Mouse (Mus musculus) liver, adult 2 months (tissue): ENCODE data around the gene Styxl1.

Experiments used
- CTCF ChIP-seq: fragments of 200-500 bp; IDR thresholded peaks from 2 replicates; pipeline ENCODE4 v1.5.1; 2011; ENCODE audit warnings: low read depth, low read length, control low read depth
- POLR2A ChIP-seq: fragments of 200-500 bp; IDR thresholded peaks from 2 replicates; pipeline ENCODE4 v1.6.1; 2011; ENCODE audit warnings: low read length, control low read depth; ENCODE audit not compliant: insufficient read depth; ENCODE audit errors: extremely low read depth

DNA sequence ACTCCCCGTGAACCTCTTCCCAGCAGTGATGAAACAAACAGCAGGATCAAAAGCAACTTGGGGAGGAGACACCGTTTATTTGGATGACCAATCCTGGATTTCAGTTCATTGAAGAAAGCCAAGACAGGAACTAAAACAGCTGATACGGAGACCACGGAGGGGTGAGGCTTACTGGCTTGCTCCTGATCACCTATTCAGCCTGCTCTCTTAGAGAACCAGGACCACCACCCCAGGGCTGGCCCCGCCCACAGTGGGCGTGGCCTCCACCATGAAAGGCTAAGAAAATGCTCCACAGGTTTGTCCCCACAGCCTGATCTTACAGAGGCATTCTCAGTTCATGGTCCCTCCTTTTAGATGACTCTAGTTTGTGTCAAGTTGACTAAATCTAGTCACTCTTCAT, 39.9 kb downstream of the Styxl1 start:
- TF ChIP-seq CTCF (no peak), POLR2A (no peak)
